ENCODE assay signal across 11 mouse cellular contexts in the genomic region with DNA sequence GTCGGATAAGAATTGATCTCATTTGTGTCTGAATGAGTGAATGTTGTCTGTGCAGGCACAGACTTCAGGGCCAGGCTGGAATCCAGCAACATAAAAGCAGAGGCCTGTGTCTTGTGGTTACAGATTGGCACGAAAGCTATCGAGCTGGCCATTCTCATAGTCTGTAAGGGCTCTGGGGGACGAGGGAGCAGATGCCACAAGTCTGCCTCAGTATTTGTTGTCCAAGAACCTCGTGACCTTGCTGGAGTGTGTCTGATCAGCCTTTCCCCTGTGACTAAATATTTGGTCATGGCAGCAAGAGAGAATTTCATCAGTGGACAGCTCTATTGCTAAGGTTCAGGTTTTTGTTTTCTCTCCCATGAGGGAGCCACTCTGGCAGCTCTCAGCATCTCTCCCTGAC.
DNase-seq lines count a peak whose midpoint lies in the region.
"Had no signal": no experiment of that assay in that cellular context is flagged by ENCODE, and none has a peak within 500 bp of the region (broad histone marks: within the 10 kb centered on the region; RNA-seq: fewer than 3 reads in every experiment).

No protein-coding gene starts in this region.

- H3K9me3 ChIP-seq in heart, embryonic 10.5 days, result no peaks in the 10 kb centered on the region
- H3K9me3 ChIP-seq: heart, embryonic 13.5 days had no signal

- peak; percentile 60 for DNase-seq in adrenal gland, adult 2 months
- DNase-seq in adrenal gland, adult 8-10 months, result no peak
- DNase-seq in ovary, adult 18-20 months (ENCODE audit: low spot score), result peak; percentile 6
- DNase-seq in ovary, postnatal 36 days (ENCODE audit: low spot score), result no peak
- DNase-seq in mesoderm, embryonic 11.5 days (ENCODE audit: low read depth, low spot score), result peak; percentile 30
- peak; percentile 27 for DNase-seq in skeletal muscle tissue, adult 2 months (ENCODE audit: low read depth, low spot score)
- DNase-seq in urinary bladder, postnatal 14 days (ENCODE audit: low spot score), result no peak
- DNase-seq in heart, embryonic 10.5 days (ENCODE audit: low spot score), result no peak
- DNase-seq: forebrain, postnatal 0 days had no signal

- H3K4me3 ChIP-seq in heart, embryonic 10.5 days, result no peak overlapping the region
- H3K4me3 ChIP-seq: heart, embryonic 13.5 days had no signal

- no peaks in the 10 kb centered on the region for H3K36me3 ChIP-seq in heart, embryonic 10.5 days
- H3K36me3 ChIP-seq: G1E; heart, embryonic 13.5 days had no signal

- WGBS in heart, embryonic 10.5 days, result 55% methylated on average over 5 of the region's 5 CpGs

- no peaks in the 10 kb centered on the region for H3K27me3 ChIP-seq in heart, embryonic 10.5 days (ENCODE audit: insufficient read depth, poor library complexity, severe bottlenecking)
- H3K27me3 ChIP-seq: heart, embryonic 13.5 days had no signal

- no peak overlapping the region for H3K27ac ChIP-seq in heart, embryonic 10.5 days
- H3K27ac ChIP-seq: heart, embryonic 13.5 days had no signal

- no peaks in the 10 kb centered on the region for H3K4me1 ChIP-seq in heart, embryonic 10.5 days
- H3K4me1 ChIP-seq: heart, embryonic 13.5 days had no signal

Comparison
In these comparisons a context has a peak if more than half of its experiments do, and no peak if none do; other contexts are left out.
1. DNase-seq: peak in adrenal gland, adult 2 months (single experiment), ovary, adult 18-20 months (single experiment), mesoderm, embryonic 11.5 days (single experiment) and skeletal muscle tissue, adult 2 months (single experiment); none in adrenal gland, adult 8-10 months (single experiment), ovary, postnatal 36 days (single experiment), urinary bladder, postnatal 14 days (single experiment) and heart, embryonic 10.5 days (single experiment).